Mouse (Mus musculus) testis, adult 10 weeks (tissue): ENCODE data around the gene Fis1. TPM values are rescaled to one million over a fixed set of nuclear protein-coding genes. Genes with fewer than 3 reads are reported as not detected.

Source experiments
- polyA plus RNA-seq: library from polyadenylated mRNA; stranded (reverse); fragments of 350-450 nt; fragmentation: Illumina TruSeq; extraction: RNeasy Lipid Tissue Mini Kit (QIAGEN cat#74804); gene quantifications from one replicate; pipeline ENCODE4 v1.2.3, GENCODE M21; 2014; ENCODE audit warnings: low read depth, low replicate concordance

Gene Fis1
- polyA plus RNA-seq, result 5.4 TPM

GRCm38 (mm10) chr5:136953015-136953414 lies at the start of gene Fis1:
Gene Fis1 (plus strand): TSS chr5:136953275.

DNA sequence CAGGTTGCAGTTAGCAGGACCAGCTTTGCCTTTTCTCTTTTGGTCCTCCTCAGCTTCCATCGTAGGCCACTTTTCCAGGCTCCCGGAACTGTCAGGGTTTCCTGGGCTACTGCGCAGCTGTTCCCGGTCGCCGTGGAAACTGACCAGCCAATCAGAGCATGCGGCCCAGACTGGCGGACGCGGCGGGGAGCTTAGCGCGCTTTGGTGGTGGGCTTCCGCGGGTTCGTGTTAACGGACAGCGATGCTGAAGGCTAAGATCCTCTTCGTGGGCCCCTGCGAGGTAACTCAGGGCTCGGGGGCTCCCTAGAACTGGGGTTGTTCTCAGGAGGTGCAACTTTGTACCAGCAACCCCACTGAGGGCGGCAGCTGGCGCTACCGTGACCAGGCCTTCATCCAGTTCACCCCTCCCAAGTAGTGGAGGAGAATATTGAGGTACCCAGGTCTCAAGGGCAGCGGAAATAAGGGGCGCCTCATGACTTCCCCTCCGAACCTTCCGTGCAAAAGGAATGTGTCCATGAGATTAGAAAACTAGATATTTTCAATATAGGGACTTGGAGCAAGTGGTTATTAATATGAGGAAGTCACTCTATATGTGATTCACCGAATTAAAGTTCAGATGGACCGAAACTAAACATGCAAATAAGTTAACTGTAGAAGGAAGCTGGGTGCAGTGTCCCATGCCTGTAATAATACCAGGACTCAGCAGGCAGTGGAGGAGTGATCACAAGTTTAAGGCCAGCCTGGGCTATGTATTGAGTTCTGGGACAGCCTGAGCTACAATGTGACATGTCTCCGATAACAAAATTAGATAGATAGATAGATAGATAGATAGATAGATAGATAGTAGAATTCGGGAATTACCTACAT lies 44.9 kb upstream of the Fis1 start, which contains the start of gene Ift22:
Gene Ift22, plus strand, starts transcription at position 160 of the 867 bp plus-strand sequence.

GRCm38 (mm10) chr5:136966331-136966730 lies 13.3 kb downstream of the Fis1 start, which contains the start of gene Cldn15:
Gene Cldn15 (plus strand): TSS chr5:136966616.

DNA sequence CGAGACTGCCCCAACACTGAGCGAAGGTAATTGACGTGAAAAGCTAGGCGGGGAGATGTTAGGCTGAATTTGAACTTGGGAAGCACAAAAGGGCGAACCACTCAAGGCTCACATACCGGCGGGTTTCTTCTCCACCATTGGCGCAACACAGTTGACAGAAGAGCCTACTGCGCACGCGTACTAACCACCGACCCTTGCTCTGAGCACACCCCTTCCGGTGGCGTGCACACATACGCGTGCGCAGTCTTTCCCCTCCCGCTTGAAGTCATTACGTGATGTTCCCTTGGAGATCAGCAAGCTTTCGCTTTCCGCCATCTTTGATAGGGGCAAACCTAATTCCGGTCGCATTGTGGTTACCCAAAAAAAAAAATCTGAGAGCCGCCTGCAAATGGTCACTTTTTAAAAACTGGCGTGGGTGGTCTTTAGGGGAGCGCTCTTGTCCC lies 33.6 kb downstream of the Fis1 start, which contains the start of gene Plod3:
Gene Plod3, plus strand, starts transcription at position 325 of the 443 bp plus-strand sequence.

GRCm38 (mm10) chr5:136987934-136988271 lies 34.8 kb downstream of the Fis1 start, which contains the start of gene Znhit1:
Gene Znhit1 (minus strand): TSS chr5:136988021.

Other genes starting within 250 kb of the Fis1 start
- 1.3 TPM for gene Col26a1, start 70.1 kb upstream of the Fis1 start, polyA plus RNA-seq
- 51.1 TPM for gene Ift22, start 45.1 kb upstream of the Fis1 start, polyA plus RNA-seq
- gene Cldn15, start 13.3 kb downstream of the Fis1 start, polyA plus RNA-seq, result not detected
- 1.0 TPM for gene Plod3, start 33.7 kb downstream of the Fis1 start, polyA plus RNA-seq
- 26.3 TPM for gene Znhit1, start 34.7 kb downstream of the Fis1 start, polyA plus RNA-seq
- gene Vgf, start 73.1 kb downstream of the Fis1 start, polyA plus RNA-seq, result not detected
- gene Ap1s1, start 92.9 kb downstream of the Fis1 start, polyA plus RNA-seq, result 7.2 TPM
- gene Serpine1, start 119.0 kb downstream of the Fis1 start, polyA plus RNA-seq, result 0.67 TPM
- 1.0 TPM for gene Trim56, start 162.9 kb downstream of the Fis1 start, polyA plus RNA-seq
- gene Muc3, start 196.0 kb downstream of the Fis1 start, polyA plus RNA-seq, result 28.7 TPM